Comparison of ENCODE assay signal across 11 mouse cellular contexts in the genomic region with DNA sequence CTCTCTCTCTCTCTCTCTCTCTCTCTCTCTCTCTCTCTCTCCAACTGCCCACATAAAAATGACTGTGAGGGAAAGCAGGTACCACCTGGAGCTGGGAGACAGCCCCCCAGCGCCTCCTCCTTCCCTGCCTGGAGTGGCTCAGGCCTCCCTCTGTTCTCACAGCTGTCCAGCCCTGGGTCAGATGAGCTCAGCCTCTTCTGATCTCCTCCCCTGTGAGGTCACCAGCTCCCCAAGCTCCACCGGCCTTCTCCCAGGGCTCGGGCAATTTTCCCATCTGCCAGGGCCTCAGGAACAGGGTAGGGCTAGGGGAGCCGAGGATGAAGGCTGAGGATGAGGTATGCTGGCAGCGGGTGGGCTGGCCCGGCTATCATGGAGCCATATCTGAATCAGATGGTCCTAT.
A peak's percentile ranks its signal among the peaks of the same experiment; 100 is the strongest.
DNase-seq lines count a peak whose midpoint lies in the region; ATAC-seq and TF ChIP-seq lines count a peak whose summit lies in the region.
"Had no signal": no experiment of that assay in that cellular context is flagged by ENCODE, and none has a peak within 500 bp of the region (broad histone marks: within the 10 kb centered on the region; RNA-seq: fewer than 3 reads in every experiment).

No protein-coding gene starts in this region.

- WGBS in heart, postnatal 0 days: 44% methylated on average over 6 of the region's 6 CpGs
- 42% methylated on average over 6 of the region's 6 CpGs for WGBS in kidney, postnatal 0 days

- no peak for TF ChIP-seq EP300 in heart, postnatal 0 days (IDR thresholded peaks at IDR 0.05; ENCODE audit: low read depth)

- H3K27ac ChIP-seq in heart, postnatal 0 days (ENCODE audit: low read depth): peak overlapping the region; percentile 7; the same call in 1 of the 2 replicates
- H3K27ac ChIP-seq in kidney, postnatal 0 days: peak overlapping the region; percentile 80
- H3K27ac ChIP-seq: hindbrain, embryonic 15.5 days; limb, embryonic 15.5 days had no signal

- no peak overlapping the region for H3K4me2 ChIP-seq in heart, postnatal 0 days (ENCODE audit: low read depth, low read length)
- no peak overlapping the region for H3K4me2 ChIP-seq in kidney, postnatal 0 days (ENCODE audit: low read length)
- H3K4me2 ChIP-seq: hindbrain, embryonic 15.5 days; limb, embryonic 15.5 days had no signal

- no peak overlapping the region for H3K9ac ChIP-seq in heart, postnatal 0 days (replicated peaks; ENCODE audit: low read depth, low read length)
- H3K9ac ChIP-seq in kidney, postnatal 0 days (ENCODE audit: low read depth, low read length): no peak overlapping the region
- H3K9ac ChIP-seq: hindbrain, embryonic 15.5 days; limb, embryonic 15.5 days had no signal

- intact Hi-C loops in heart, postnatal 25 days (cut with DNase I): no loop called here

- no peak for TF ChIP-seq CTCF in heart, postnatal 0 days (IDR thresholded peaks at IDR 0.05; ENCODE audit: low read depth)
- TF ChIP-seq CTCF in kidney, postnatal 0 days (IDR thresholded peaks at IDR 0.05; ENCODE audit: low read depth): no peak

- H3K27me3 ChIP-seq in heart, postnatal 0 days (ENCODE audit: control insufficient read depth, insufficient read depth, low read length): no peaks in the 10 kb centered on the region
- H3K27me3 ChIP-seq in kidney, postnatal 0 days (ENCODE audit: insufficient read depth, low read length): no peaks in the 10 kb centered on the region
- H3K27me3 ChIP-seq: hindbrain, embryonic 15.5 days had no signal

- no peak overlapping the region for H3K4me3 ChIP-seq in heart, postnatal 0 days (ENCODE audit: low read depth, low read length)
- H3K4me3 ChIP-seq in kidney, postnatal 0 days (replicated peaks; ENCODE audit: low read depth, low read length): no peak overlapping the region
- H3K4me3 ChIP-seq: hindbrain, embryonic 15.5 days; limb, embryonic 15.5 days had no signal

- peak; percentile 52 for ATAC-seq in heart, postnatal 0 days (ENCODE audit: insufficient read depth, low read depth)
- ATAC-seq in kidney, postnatal 0 days (replicated peaks; ENCODE audit: low FRiP score, low read depth): peak; percentile 69

- peak; percentile 93 for DNase-seq in heart, adult 11 months
- no peak for DNase-seq in heart, postnatal 25 days (ENCODE audit: low spot score)
- DNase-seq in heart, postnatal 0 days (ENCODE audit: low spot score): peak; percentile 44
- no peak for DNase-seq in kidney, postnatal 0 days (ENCODE audit: low spot score)
- peak; percentile 15 for DNase-seq in retina, embryonic 14.5 days (ENCODE audit: low spot score)
- DNase-seq in spleen, postnatal 10 days (ENCODE audit: low spot score in 2 of 2): no peak
- DNase-seq in right cerebral cortex, adult 2 months (ENCODE audit: low spot score in 2 of 2): no peak
- no peak for DNase-seq in left cerebral cortex, adult 11 months (ENCODE audit: low spot score)

- peaks cover 9% of the 10 kb centered on the region; the same call in 1 of the 2 replicates for H3K4me1 ChIP-seq in heart, postnatal 0 days (ENCODE audit: control insufficient read depth, insufficient read depth)
- peaks cover 22% of the 10 kb centered on the region for H3K4me1 ChIP-seq in kidney, postnatal 0 days (replicated peaks; ENCODE audit: insufficient read depth, low read length)
- H3K4me1 ChIP-seq: hindbrain, embryonic 15.5 days had no signal

- H3K9me3 ChIP-seq in heart, postnatal 0 days (replicated peaks; ENCODE audit: control insufficient read depth, low read length): no peaks in the 10 kb centered on the region
- no peaks in the 10 kb centered on the region for H3K9me3 ChIP-seq in kidney, postnatal 0 days (replicated peaks; ENCODE audit: low read length)
- H3K9me3 ChIP-seq: G1E; hindbrain, embryonic 15.5 days; limb, embryonic 15.5 days had no signal

- H3K36me3 ChIP-seq in heart, postnatal 0 days (replicated peaks; ENCODE audit: control insufficient read depth, insufficient read depth, low read length): no peaks in the 10 kb centered on the region
- no peaks in the 10 kb centered on the region for H3K36me3 ChIP-seq in kidney, postnatal 0 days (ENCODE audit: insufficient read depth, low read length)
- H3K36me3 ChIP-seq: G1E; hindbrain, embryonic 15.5 days; limb, embryonic 15.5 days had no signal

Comparison
In these comparisons a context has a peak if more than half of its experiments do, and no peak if none do; other contexts are left out.
1. DNase-seq: peak in heart, adult 11 months (single experiment), heart, postnatal 0 days (single experiment) and retina, embryonic 14.5 days (single experiment); none in heart, postnatal 25 days (single experiment), kidney, postnatal 0 days (single experiment), spleen, postnatal 10 days (0 of 2), right cerebral cortex, adult 2 months (0 of 2) and left cerebral cortex, adult 11 months (single experiment).